In genomic region chr3:89394894-89395256, GRCm38 (mm10) we compare ENCODE assay signal across 8 mouse cellular contexts. TPM values are rescaled to one million over a fixed set of nuclear protein-coding genes. Genes with fewer than 3 reads are reported as not detected.
DNase-seq lines count a peak whose midpoint lies in the region; ATAC-seq and TF ChIP-seq lines count a peak whose summit lies in the region.

No protein-coding gene starts in this region.

- no peaks in the 10 kb centered on the region for H3K9me3 ChIP-seq in heart, embryonic 15.5 days (replicated peaks)

- ATAC-seq in heart, embryonic 15.5 days (replicated peaks; ENCODE audit: insufficient number of reproducible peaks, insufficient read depth, low FRiP score, low read depth): peak; percentile 9; the same call in 1 of the 2 replicates
- peak; percentile 27 for ATAC-seq in megakaryocyte progenitor cell, adult 5-6 weeks (replicated peaks; ENCODE audit: poor library complexity)

- no peaks in the 10 kb centered on the region for H3K27me3 ChIP-seq in heart, embryonic 15.5 days

- no peaks in the 10 kb centered on the region for H3K36me3 ChIP-seq in heart, embryonic 15.5 days

- WGBS in bone marrow, adult 2 months: 2% methylated on average over 12 of the region's 12 CpGs
- WGBS in heart, embryonic 15.5 days: under 1% methylated on average over 11 of the region's 12 CpGs

- peak overlapping the region; percentile 96 for H3K4me2 ChIP-seq in heart, embryonic 15.5 days

- peak; percentile 90 to 91 for DNase-seq in heart, adult 18-20 months
- no peak for DNase-seq in heart, adult 11 months
- DNase-seq in kidney, postnatal 4 days: peak; percentile 88 to 95
- DNase-seq in spleen, postnatal 10 days (ENCODE audit: low spot score in 2 of 2): peak; percentile 63 to 82

- no peak for TF ChIP-seq POLR2A in bone marrow, adult 2 months (IDR thresholded peaks at IDR 0.05; ENCODE audit: borderline replicate concordance, control insufficient read depth, low read depth, low read length)
- TF ChIP-seq POLR2A in embryonic fibroblast, embryonic 13.5 days (IDR thresholded peaks at IDR 0.05; ENCODE audit: low read depth, low read length): peak; percentile 85

- peak overlapping the region; percentile 42 for H3K4me3 ChIP-seq in bone marrow, adult 2 months (replicated peaks; ENCODE audit: control insufficient read depth, low read depth, low read length)
- H3K4me3 ChIP-seq in embryonic fibroblast, embryonic 13.5 days (ENCODE audit: insufficient read depth, low read length): peak overlapping the region; percentile 70
- peak overlapping the region; percentile 73 for H3K4me3 ChIP-seq in heart, embryonic 15.5 days

- no peak for TF ChIP-seq CTCF in bone marrow, adult 2 months (IDR thresholded peaks at IDR 0.05; ENCODE audit: control insufficient read depth, insufficient read depth, low read length)
- no peak for TF ChIP-seq CTCF in embryonic fibroblast, embryonic 13.5 days (IDR thresholded peaks at IDR 0.05; ENCODE audit: borderline replicate concordance, insufficient read depth, low read length)

- peak overlapping the region; percentile 63 for H3K9ac ChIP-seq in heart, embryonic 15.5 days

- H3K27ac ChIP-seq in bone marrow, adult 2 months (ENCODE audit: control insufficient read depth, insufficient read depth, low read depth, low read length, poor library complexity): peak overlapping the region; percentile 87
- H3K27ac ChIP-seq in embryonic fibroblast, embryonic 13.5 days (ENCODE audit: insufficient read depth, low read length): peak overlapping the region; percentile 98
- H3K27ac ChIP-seq in heart, embryonic 15.5 days: peak overlapping the region; percentile 94

- no peaks in the 10 kb centered on the region; the same call in 1 of the 2 replicates for H3K4me1 ChIP-seq in bone marrow, adult 2 months (ENCODE audit: control insufficient read depth, insufficient read depth, low read length)
- no peaks in the 10 kb centered on the region; the same call in 1 of the 2 replicates for H3K4me1 ChIP-seq in embryonic fibroblast, embryonic 13.5 days (ENCODE audit: control insufficient read depth, insufficient read depth, low read length)
- peaks cover 48% of the 10 kb centered on the region for H3K4me1 ChIP-seq in heart, embryonic 15.5 days (replicated peaks)

RNA-seq across cellular contexts. Expression of gene Zbtb7b, which starts 0.3 kb away (rescaled TPM):
- 10 to 100 TPM; 21.3 to 23.3 TPM for total RNA-seq in heart, adult 18-20 months (2021)
- 20.8 and 40.2 TPM in 2 replicates for polyA plus RNA-seq in bone marrow, adult 2 months (2011; ENCODE audit: insufficient read depth, insufficient read length, low replicate concordance, missing spikeins)
- polyA plus RNA-seq in embryonic fibroblast, embryonic 13.5 days (2011; ENCODE audit: insufficient read length, low read depth, missing spikeins): 46.9 and 56.0 TPM in 2 replicates
- polyA plus RNA-seq in heart, embryonic 15.5 days (2015; fragmentation: Nextera tagmentation; extraction: Ambion mirVana): 2.3 and 3.0 TPM in 2 replicates
- total RNA-seq in megakaryocyte progenitor cell, adult 5-6 weeks (2015): 3.8 and 5.7 TPM in 2 replicates
- total RNA-seq in megakaryocyte progenitor cell, adult 5-6 weeks (2017): 9.1 and 17.4 TPM in 2 replicates

RNA-seq across cellular contexts. Expression of gene Lenep, which starts 7.7 kb away (rescaled TPM):
- 1 to 10 TPM in 1 of 2 experiments, not detected in 1; 1.0 TPM for total RNA-seq in heart, adult 18-20 months (2021)
- polyA plus RNA-seq in bone marrow, adult 2 months (2011; ENCODE audit: insufficient read depth, insufficient read length, low replicate concordance, missing spikeins): 0.92 TPM in 1 of 2 replicates, not detected in the other
- polyA plus RNA-seq in embryonic fibroblast, embryonic 13.5 days (2011; ENCODE audit: insufficient read length, low read depth, missing spikeins): not detected in 2 replicates
- polyA plus RNA-seq in heart, embryonic 15.5 days (2015; fragmentation: Nextera tagmentation; extraction: Ambion mirVana): 1.7 TPM in 1 of 2 replicates, not detected in the other
- 1.5 and 2.7 TPM in 2 replicates for total RNA-seq in megakaryocyte progenitor cell, adult 5-6 weeks (2015)
- 0.21 and 2.6 TPM in 2 replicates for total RNA-seq in megakaryocyte progenitor cell, adult 5-6 weeks (2017)

RNA-seq across cellular contexts. Expression of gene Flad1, which starts 16.8 kb away (rescaled TPM):
- total RNA-seq in heart, adult 18-20 months (2021): 10 to 100 TPM; 59.5 to 63.8 TPM
- polyA plus RNA-seq in bone marrow, adult 2 months (2011; ENCODE audit: insufficient read depth, insufficient read length, low replicate concordance, missing spikeins): 9.7 and 17.6 TPM in 2 replicates
- polyA plus RNA-seq in embryonic fibroblast, embryonic 13.5 days (2011; ENCODE audit: insufficient read length, low read depth, missing spikeins): 10.9 and 11.2 TPM in 2 replicates
- polyA plus RNA-seq in heart, embryonic 15.5 days (2015; fragmentation: Nextera tagmentation; extraction: Ambion mirVana): 34.0 and 35.1 TPM in 2 replicates
- total RNA-seq in megakaryocyte progenitor cell, adult 5-6 weeks (2015): 9.4 and 11.3 TPM in 2 replicates
- total RNA-seq in megakaryocyte progenitor cell, adult 5-6 weeks (2017): 12.5 and 18.7 TPM in 2 replicates

RNA-seq across cellular contexts. Expression of gene Cks1b, which starts 23.3 kb away (rescaled TPM):
- 1 to 10 TPM; 4.6 to 4.8 TPM for total RNA-seq in heart, adult 18-20 months (2021)
- 126 and 145 TPM in 2 replicates for polyA plus RNA-seq in bone marrow, adult 2 months (2011; ENCODE audit: insufficient read depth, insufficient read length, low replicate concordance, missing spikeins)
- 142 and 174 TPM in 2 replicates for polyA plus RNA-seq in embryonic fibroblast, embryonic 13.5 days (2011; ENCODE audit: insufficient read length, low read depth, missing spikeins)
- polyA plus RNA-seq in heart, embryonic 15.5 days (2015; fragmentation: Nextera tagmentation; extraction: Ambion mirVana): 266 and 291 TPM in 2 replicates
- 268 TPM in 2 replicates for total RNA-seq in megakaryocyte progenitor cell, adult 5-6 weeks (2015)
- 171 and 192 TPM in 2 replicates for total RNA-seq in megakaryocyte progenitor cell, adult 5-6 weeks (2017)

RNA-seq across cellular contexts. Expression of gene Shc1, which starts 23.4 kb away (rescaled TPM):
- 10 to 100 TPM; 33.2 to 36.1 TPM for total RNA-seq in heart, adult 18-20 months (2021)
- polyA plus RNA-seq in bone marrow, adult 2 months (2011; ENCODE audit: insufficient read depth, insufficient read length, low replicate concordance, missing spikeins): 41.6 and 65.2 TPM in 2 replicates
- polyA plus RNA-seq in embryonic fibroblast, embryonic 13.5 days (2011; ENCODE audit: insufficient read length, low read depth, missing spikeins): 224 and 227 TPM in 2 replicates
- polyA plus RNA-seq in heart, embryonic 15.5 days (2015; fragmentation: Nextera tagmentation; extraction: Ambion mirVana): 60.6 and 79.9 TPM in 2 replicates
- 41.4 and 42.8 TPM in 2 replicates for total RNA-seq in megakaryocyte progenitor cell, adult 5-6 weeks (2015)
- total RNA-seq in megakaryocyte progenitor cell, adult 5-6 weeks (2017): 49.6 and 52.8 TPM in 2 replicates
